Mouse (Mus musculus) stomach, postnatal 0 days (tissue): ENCODE measurements around the gene D430019H16Rik. TPM values are rescaled to one million over a fixed set of nuclear protein-coding genes. Genes with fewer than 3 reads are reported as not detected.

Source experiments
- ATAC-seq: fragments of 200-750 bp; cut with Nextera tagmentation; 2 replicates; pipeline ENCODE4 v1.8.0; 2017; ENCODE audit not compliant: low FRiP score, low TSS enrichment
- DNase-seq: peaks from one replicate; pipeline ENCODE4 v3.0.0-alpha.2; 2016; ENCODE audit warnings: low spot score
- H3K27ac ChIP-seq: fragments of 300-500 bp; sonication (generic); replicated peaks from 2 replicates; pipeline ENCODE4 v1.5.1; 2014; ENCODE audit warnings: mild to moderate bottlenecking, control low read depth
- H3K27me3 ChIP-seq: fragments of 300-500 bp; sonication (generic); 2 replicates; pipeline ENCODE4 v1.6.1; 2014; ENCODE audit warnings: low read length; ENCODE audit not compliant: control insufficient read depth, insufficient read depth
- H3K36me3 ChIP-seq: fragments of 300-500 bp; sonication (generic); 2 replicates; pipeline ENCODE4 v1.6.1; 2014; ENCODE audit warnings: low read length, mixed read lengths; ENCODE audit not compliant: control insufficient read depth, insufficient read depth
- H3K4me1 ChIP-seq: fragments of 300-500 bp; sonication (generic); replicated peaks from 2 replicates; pipeline ENCODE4 v1.6.1; 2014; ENCODE audit warnings: antibody characterized with exemption; ENCODE audit not compliant: control insufficient read depth, insufficient read depth
- H3K4me2 ChIP-seq: fragments of 300-500 bp; sonication (generic); replicated peaks from 2 replicates; pipeline ENCODE4 v1.6.1; 2014; ENCODE audit warnings: low read depth, mild to moderate bottlenecking, control low read depth, moderate library complexity
- H3K4me3 ChIP-seq: fragments of 300-500 bp; sonication (generic); 2 replicates; pipeline ENCODE4 v1.5.1; 2014; ENCODE audit warnings: low read depth, low read length, control low read depth
- H3K9ac ChIP-seq: fragments of 300-500 bp; sonication (generic); 2 replicates; pipeline ENCODE4 v1.6.1; 2014; ENCODE audit warnings: mild to moderate bottlenecking, low read length, control low read depth, mixed read lengths
- H3K9me3 ChIP-seq: fragments of 300-500 bp; sonication (generic); 2 replicates; pipeline ENCODE4 v1.6.1; 2016; ENCODE audit warnings: low read length; ENCODE audit not compliant: control insufficient read depth
- CTCF ChIP-seq: IDR thresholded peaks from 2 replicates; pipeline ENCODE4 v1.5.1; 2016; ENCODE audit warnings: antibody characterized with exemption, low read depth, mild to moderate bottlenecking, moderate library complexity
- EP300 ChIP-seq: optimal IDR thresholded peaks from 2 replicates; pipeline ENCODE3; 2016; ENCODE audit warnings: antibody characterized with exemption
- WGBS: fragments of 180-500 bp; shearing (Covaris S2); extraction: QIAGEN DNeasy Blood & Tissue Kit; methylation state at CpG from one replicate; pipeline ENCODE4 v1.1.7; 2014; 5-methylcytosine and 5-hydroxymethylcytosine counted together
- polyA plus RNA-seq: library from polyadenylated mRNA; unstranded; fragments of >200 nt; fragmentation: Nextera tagmentation; extraction: Ambion mirVana; gene quantifications from 2 replicates; pipeline ENCODE4 v1.2.1, GENCODE M21; 2015

Gene D430019H16Rik
- polyA plus RNA-seq, 1 experiment from 2014 or later: 0.55 TPM

- Histone ChIP-seq H3K4me2 (no peak overlapping the region), H3K27me3 (no peaks in the 10 kb centered on the region), H3K4me3 (no peak overlapping the region), H3K9me3 (no peaks in the 10 kb centered on the region), H3K27ac (no peak overlapping the region), H3K4me1 (no peaks in the 10 kb centered on the region), H3K36me3 (no peaks in the 10 kb centered on the region), H3K9ac (no peak overlapping the region)
- no peak for DNase-seq
- TF ChIP-seq CTCF (no peak), EP300 (no peak)
- no peak for ATAC-seq
- 68% methylated on average over 4 of the region's 4 CpGs for WGBS
Observed at GRCm38 (mm10) chr12:105449239-105449638, 4.4 kb upstream of the D430019H16Rik start.

- ATAC-seq: peak; percentile 45; the same call in 1 of the 2 replicates
- H3K4me2 ChIP-seq: peak overlapping the region; percentile 84
- H3K36me3 ChIP-seq: no peaks in the 10 kb centered on the region
- H3K4me1 ChIP-seq: no peaks in the 10 kb centered on the region
- no peak for TF ChIP-seq EP300
- no peak for TF ChIP-seq CTCF
- peak overlapping the region; percentile 47 for H3K9ac ChIP-seq
- no peaks in the 10 kb centered on the region; the same call in 1 of the 2 replicates for H3K27me3 ChIP-seq
- DNase-seq: no peak
- peak overlapping the region; percentile 52 for H3K4me3 ChIP-seq
- WGBS: 3% methylated on average over 21 of the region's 21 CpGs
- no peak overlapping the region for H3K27ac ChIP-seq
- no peaks in the 10 kb centered on the region for H3K9me3 ChIP-seq
Observed at GRCm38 (mm10) chr12:105454258-105455062, 804 bp downstream of the D430019H16Rik start.

GRCm38 (mm10) chr12:105455063-105455559 lies 1.5 kb downstream of the D430019H16Rik start:
- Histone ChIP-seq H3K36me3 (no peaks in the 10 kb centered on the region), H3K9ac (no peak overlapping the region), H3K4me3 (peak overlapping the region; percentile 52), H3K4me2 (peak overlapping the region; percentile 84), H3K9me3 (no peaks in the 10 kb centered on the region), H3K4me1 (no peaks in the 10 kb centered on the region), H3K27me3 (no peaks in the 10 kb centered on the region; the same call in 1 of the 2 replicates), H3K27ac (no peak overlapping the region)
- no peak for DNase-seq
- ATAC-seq: no peak
- 3% methylated on average over 4 of the region's 4 CpGs for WGBS
- TF ChIP-seq CTCF (no peak), EP300 (no peak)

GRCm38 (mm10) chr12:105458791-105459190 lies 5.1 kb downstream of the D430019H16Rik start:
- Histone ChIP-seq H3K27ac (no peak overlapping the region), H3K4me2 (no peak overlapping the region), H3K36me3 (no peaks in the 10 kb centered on the region), H3K27me3 (no peaks in the 10 kb centered on the region; the same call in 1 of the 2 replicates), H3K9me3 (no peaks in the 10 kb centered on the region), H3K4me3 (no peak overlapping the region), H3K9ac (no peak overlapping the region), H3K4me1 (no peaks in the 10 kb centered on the region)
- TF ChIP-seq EP300 (no peak), CTCF (no peak)
- no peak for DNase-seq
- ATAC-seq: no peak
- WGBS: 91% methylated on average over 6 of the region's 6 CpGs

- WGBS: 70% methylated on average over 6 of the region's 6 CpGs
- ATAC-seq (no peak), DNase-seq (no peak)
- Histone ChIP-seq H3K36me3 (no peaks in the 10 kb centered on the region), H3K27ac (no peak overlapping the region), H3K9ac (no peak overlapping the region), H3K9me3 (no peaks in the 10 kb centered on the region), H3K27me3 (no peaks in the 10 kb centered on the region), H3K4me3 (no peak overlapping the region), H3K4me2 (no peak overlapping the region), H3K4me1 (no peaks in the 10 kb centered on the region)
- no peak for TF ChIP-seq CTCF
- no peak for TF ChIP-seq EP300
Observed at GRCm38 (mm10) chr12:105461066-105461465, 7.4 kb downstream of the D430019H16Rik start.

GRCm38 (mm10) chr12:105469026-105469425 lies 15.4 kb downstream of the D430019H16Rik start:
- no peaks in the 10 kb centered on the region for H3K4me1 ChIP-seq
- TF ChIP-seq CTCF (no peak), EP300 (no peak)
- no peaks in the 10 kb centered on the region for H3K36me3 ChIP-seq
- no peaks in the 10 kb centered on the region for H3K9me3 ChIP-seq
- DNase-seq (no peak), ATAC-seq (no peak)
- no peak overlapping the region for H3K27ac ChIP-seq
- H3K9ac ChIP-seq: no peak overlapping the region
- H3K27me3 ChIP-seq: no peaks in the 10 kb centered on the region
- no peak overlapping the region for H3K4me2 ChIP-seq
- 77% methylated on average over 8 of the region's 8 CpGs for WGBS
- H3K4me3 ChIP-seq: no peak overlapping the region
